Mouse (Mus musculus) neural tube, embryonic 13.5 days (tissue): Measurements from ENCODE around the gene Engase. TPM values are rescaled to one million over a fixed set of nuclear protein-coding genes. Genes with fewer than 3 reads are reported as not detected.

Source experiments
- polyA plus RNA-seq: library from polyadenylated mRNA; unstranded; fragments of >200 nt; fragmentation: Nextera tagmentation; extraction: Ambion mirVana; gene quantifications from 2 replicates; pipeline ENCODE4 v1.2.1, GENCODE M21; 2015

Gene Engase
- polyA plus RNA-seq, 1 experiment from 2014 or later, result 10.0 TPM

Other genes with a start within 250 kb of the Engase start
- 24.4 and 25.2 TPM in 2 replicates for gene Cyth1, start 228.2 kb upstream of the Engase start, polyA plus RNA-seq
- 15.6 and 17.9 TPM in 2 replicates for gene Usp36, start 186.6 kb upstream of the Engase start, polyA plus RNA-seq
- 0.13 TPM in 1 of 2 replicates, not detected in the other for gene Cep295nl, start 134.3 kb upstream of the Engase start, polyA plus RNA-seq
- gene Timp2, start 121.1 kb upstream of the Engase start, polyA plus RNA-seq, result 56.4 and 57.5 TPM in 2 replicates
- gene Lgals3bp, start 74.7 kb upstream of the Engase start, polyA plus RNA-seq, result 2.7 and 4.2 TPM in 2 replicates
- 25.7 and 28.2 TPM in 2 replicates for gene Cant1, start 57.7 kb upstream of the Engase start, polyA plus RNA-seq
- gene C1qtnf1, start 48.6 kb upstream of the Engase start, polyA plus RNA-seq, result 4.4 and 4.8 TPM in 2 replicates